Mouse (Mus musculus): Measurements from ENCODE around the gene Atp11b. TPM values are rescaled to one million over a fixed set of nuclear protein-coding genes. Genes with fewer than 3 reads are reported as not detected.

The Atp11b gene
- 10 to 100 TPM; 16.4 to 17.1 TPM for total RNA-seq (2021)
- long read RNA-seq, experiment 1, partial matches to known transcripts, result 0 of 7 reads
- long read RNA-seq, experiment 1, other reads (novel, unspliced or antisense), result 7 of 7 reads
- long read RNA-seq, experiment 2, full-length matches to known transcripts, result 4 of 11 reads
- long read RNA-seq, experiment 2, partial matches to known transcripts, result 1 of 11 reads
- long read RNA-seq, experiment 2, other reads (novel, unspliced or antisense), result 6 of 11 reads

DNA sequence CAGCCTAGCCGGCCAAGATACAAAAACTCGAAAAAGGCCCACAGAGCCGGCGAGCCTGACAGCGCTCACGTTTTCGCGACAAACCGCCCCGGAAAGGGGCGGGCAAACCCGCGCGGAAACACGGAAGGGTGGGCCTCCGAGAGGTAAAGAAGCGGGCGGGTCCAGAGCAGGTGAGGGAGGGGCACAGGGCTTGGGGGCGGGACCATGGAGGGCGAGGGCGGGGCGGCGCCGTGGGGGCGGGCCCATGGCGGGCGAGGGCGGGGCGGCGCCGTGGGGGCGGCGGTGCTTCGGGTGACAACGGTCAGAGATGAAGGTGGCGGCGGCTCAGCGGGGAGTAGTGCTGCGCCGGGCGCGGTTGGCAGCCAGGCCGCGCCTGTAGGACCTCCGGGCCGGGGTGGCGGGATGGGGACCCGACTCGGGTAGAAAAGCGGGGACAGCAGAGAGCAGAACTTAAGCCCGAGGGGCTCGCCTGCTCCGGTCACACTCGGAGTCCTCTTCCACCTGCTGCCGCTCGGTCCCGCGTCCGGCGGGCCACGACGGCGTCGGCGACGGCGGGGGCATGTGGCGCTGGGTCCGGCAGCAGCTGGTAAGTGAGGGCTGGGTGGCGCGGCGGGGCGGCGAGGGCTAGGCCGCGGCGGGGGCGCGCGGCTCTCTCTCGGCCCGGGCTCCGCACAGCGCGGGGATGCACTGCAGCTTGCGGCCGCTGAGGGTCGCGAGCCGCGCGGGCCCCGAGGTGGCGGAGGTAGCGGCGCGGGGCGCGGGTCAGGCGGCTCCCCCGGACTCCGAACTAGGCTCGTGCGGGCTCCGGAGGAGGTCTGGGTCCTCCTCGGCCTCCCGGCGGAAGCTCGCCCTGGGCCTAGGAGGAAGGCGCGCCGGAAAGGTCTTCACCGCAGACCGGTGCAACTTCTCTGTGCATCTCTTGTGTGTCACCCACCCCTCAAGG is at the start of gene Atp11b:
TSS of gene Atp11b (plus strand) at position 282 of the 943 bp plus-strand sequence.
- intact Hi-C loops (cut with DNase I), result loop anchor here (5.0 kb wide), 2 partner anchors 178 to 308 kb away; no protein-coding TSS in a partner anchor
- peak; percentile 64 to 69 for DNase-seq

DNA sequence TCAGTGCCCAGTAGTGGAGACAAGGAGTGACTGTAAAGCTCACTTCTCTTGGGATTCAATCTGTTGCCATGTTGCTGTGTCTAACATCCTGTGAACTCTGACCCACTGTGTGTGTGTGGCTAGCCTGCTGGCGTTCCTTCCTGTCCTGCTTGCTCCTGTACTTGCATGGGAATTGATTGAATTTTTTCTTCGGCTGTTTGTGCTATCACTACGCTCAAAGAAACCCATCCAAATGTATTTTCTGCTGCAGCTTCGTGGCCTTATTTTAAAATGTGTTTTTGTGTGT is 49.6 kb upstream of the Atp11b start:
- intact Hi-C loops (cut with DNase I), result no loop called here
- DNase-seq, result no peak

DNA sequence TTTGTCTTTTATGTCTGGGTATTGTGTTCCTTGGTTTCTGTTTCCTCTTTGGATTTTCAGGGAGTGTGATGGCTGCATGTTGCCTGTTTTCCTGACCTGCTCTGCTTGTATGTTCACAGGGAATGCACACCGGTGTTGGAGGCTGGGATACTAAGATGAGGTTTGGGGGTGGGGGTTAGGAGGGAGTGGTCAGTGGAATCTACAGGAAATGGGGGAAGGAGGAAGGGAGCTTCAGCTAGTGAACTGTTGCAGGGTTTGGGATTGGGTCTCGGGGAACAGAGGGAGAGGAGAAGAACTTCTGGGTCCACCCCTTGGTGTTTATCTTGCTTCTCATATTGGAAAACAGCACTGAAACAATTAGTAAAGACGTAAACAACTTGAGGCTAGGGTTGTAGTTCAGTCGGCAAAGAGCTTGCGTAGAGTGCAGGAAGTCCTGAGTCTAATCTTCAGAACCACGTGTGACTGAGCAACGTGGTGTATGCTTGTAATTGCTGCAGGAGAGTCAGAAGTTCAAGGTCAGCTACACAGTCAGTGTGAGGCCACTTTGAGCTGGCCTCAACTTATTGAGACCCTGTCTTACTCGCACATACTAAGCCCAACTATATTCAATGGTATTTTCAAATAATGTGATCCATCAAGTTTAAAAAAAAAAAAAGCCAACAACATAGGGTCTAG is 34.2 kb upstream of the Atp11b start:
- intact Hi-C loops (cut with DNase I), result no loop called here
- DNase-seq, result no peak

GRCm38 (mm10) chr3:35720801-35721200 is 33.1 kb upstream of the Atp11b start:
- DNase-seq, result no peak
- intact Hi-C loops (cut with DNase I), result no loop called here

DNA sequence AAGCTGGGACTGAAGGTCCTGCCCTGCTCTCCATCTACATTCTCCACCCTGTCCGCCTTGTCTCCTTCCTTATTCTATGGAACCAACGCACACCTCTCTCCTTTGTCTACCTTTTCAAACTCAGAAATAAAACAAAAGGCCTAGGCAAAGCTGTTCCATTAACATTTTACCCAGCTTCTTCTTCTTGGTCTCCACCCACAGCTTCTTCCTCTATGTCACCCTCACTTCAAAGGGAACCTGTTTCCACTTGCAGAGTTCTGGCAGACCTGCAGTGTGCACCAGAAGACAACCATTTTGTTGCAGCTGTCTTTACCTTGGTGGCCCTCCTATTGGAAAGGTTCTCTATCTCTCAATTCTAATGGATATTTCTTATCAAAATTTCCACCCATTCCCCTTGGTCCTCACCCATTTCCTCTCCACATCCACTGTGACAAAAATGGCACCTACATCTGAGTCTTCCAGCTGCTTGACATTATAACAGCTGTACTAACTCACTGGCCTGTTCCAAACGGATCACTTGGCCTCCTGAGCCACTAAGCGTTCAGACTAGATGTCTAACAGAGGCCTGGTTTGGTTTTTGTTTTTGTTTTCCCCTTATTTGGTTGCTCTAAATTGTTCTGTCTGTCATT is 32.0 kb upstream of the Atp11b start:
- DNase-seq, result no peak
- intact Hi-C loops (cut with DNase I), result no loop called here

DNA sequence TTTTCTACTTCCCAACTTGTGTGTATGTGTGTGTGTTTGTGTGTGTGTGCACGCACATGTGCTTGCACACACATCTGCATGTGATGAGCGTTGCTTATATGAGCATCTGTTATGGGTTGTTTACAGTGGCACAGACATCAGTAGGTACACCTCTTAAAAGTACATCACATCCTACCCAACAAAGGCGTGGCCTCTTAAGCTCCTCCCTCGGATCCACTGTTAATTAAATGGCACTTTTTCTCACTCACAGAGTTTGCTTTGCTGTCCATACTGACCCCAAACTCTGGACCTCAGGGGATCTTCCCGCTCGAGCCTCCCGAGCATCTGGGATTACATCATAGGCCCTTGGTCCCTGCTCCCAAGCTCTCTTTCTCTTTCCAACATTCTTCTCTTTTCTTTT is 31.1 kb upstream of the Atp11b start:
- DNase-seq, result no peak
- intact Hi-C loops (cut with DNase I), result no loop called here

- no peak for DNase-seq
- intact Hi-C loops (cut with DNase I), result no loop called here
These were observed 30.2 kb upstream of the Atp11b start for GRCm38 (mm10) chr3:35723586-35724322.

DNA sequence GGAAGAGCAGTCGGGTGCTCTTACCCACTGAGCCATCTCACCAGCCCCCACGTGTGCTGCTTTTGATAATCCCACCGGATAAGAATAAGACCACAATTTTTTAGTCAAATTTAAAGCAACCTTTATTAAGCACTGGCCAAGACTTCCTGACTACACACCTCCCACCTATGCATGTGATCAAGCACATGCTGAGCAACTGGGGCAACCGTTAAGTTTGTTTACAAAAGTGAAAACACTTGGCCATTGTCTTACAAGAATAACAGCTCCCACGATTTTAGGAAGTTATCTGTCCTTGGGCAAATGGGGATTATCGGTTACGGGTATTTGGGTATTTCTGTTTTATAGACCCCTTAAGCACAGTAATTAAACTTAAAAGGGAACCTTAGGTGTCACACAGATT is 28.8 kb upstream of the Atp11b start:
- intact Hi-C loops (cut with DNase I), result no loop called here
- DNase-seq, result no peak

DNA sequence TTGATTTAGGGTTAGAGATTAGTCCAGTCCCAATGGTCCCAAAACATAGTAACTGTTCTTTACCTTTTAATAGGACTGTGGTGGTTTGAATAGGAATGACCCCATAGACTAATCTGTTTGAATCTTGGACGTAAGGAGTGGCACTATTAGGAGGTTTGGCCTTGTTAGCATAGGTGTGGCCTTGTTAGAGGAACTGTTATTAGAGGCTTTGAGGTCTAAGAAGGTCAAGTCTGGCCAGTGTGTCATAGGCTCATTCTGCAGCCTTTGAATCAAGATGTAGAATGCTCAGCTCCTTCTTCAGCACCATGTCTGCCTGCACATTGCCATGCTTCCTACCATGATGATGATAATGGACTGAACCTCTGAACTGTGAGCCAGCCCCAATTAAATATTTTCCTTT is 27.0 kb upstream of the Atp11b start:
- intact Hi-C loops (cut with DNase I), result no loop called here
- DNase-seq, result no peak

DNA sequence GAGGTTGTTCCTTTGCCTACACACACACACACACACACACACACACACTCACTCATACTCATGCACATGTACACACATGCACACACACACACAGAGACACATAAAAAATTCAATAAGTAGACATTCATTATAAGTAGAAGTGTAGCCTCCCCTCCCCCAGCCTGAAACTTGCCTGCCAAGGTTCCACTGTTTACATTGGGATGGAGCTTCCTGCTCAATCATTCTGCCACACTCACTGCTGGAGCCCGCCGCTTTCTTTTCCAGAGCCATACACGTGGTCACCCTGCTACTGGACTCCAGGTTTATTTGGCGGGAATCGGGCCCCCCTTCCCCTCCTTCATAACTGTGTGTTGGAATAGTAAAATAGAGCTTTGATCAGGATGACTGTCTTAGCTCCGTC is 24.4 kb upstream of the Atp11b start:
- DNase-seq, result no peak
- intact Hi-C loops (cut with DNase I), result no loop called here

DNA sequence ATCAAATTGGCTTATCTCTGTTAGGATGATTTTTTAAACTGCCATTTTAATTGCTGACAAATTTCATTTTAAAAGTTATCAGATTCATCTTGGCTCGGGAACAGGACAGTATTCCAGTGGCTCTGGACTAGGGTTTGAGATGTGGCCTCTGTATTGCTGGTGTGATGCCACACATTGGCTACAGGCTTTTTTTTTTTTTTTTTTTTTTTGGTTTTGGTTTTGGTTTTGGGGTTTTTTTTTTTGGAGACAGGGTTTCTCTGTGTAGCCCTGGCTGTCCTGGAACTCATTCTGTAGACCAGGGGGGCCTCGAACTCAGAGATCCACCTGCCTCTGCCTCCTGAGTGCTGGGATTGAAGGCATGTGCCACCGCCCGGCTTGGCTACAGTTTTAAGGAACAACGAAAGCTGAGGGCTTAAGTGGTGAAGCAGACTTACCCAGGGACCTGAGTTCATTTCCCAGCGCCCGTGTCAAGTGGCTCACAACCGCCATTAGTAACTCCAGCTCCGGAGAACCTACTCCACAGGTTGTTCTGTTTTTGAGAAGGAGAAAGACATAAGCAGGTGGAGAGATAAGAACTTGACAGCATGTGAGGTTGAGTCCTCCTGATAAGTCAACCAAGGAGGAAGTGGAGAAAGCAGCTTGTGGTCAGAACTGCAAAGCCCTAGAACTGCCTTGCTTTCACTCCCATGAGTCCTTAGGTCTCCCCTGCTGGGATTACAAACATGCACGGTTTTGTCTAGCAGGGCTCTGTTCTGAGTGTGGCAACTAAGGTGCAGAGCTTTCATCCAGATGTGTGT is 21.7 kb upstream of the Atp11b start:
- DNase-seq, result no peak
- intact Hi-C loops (cut with DNase I), result no loop called here

DNA sequence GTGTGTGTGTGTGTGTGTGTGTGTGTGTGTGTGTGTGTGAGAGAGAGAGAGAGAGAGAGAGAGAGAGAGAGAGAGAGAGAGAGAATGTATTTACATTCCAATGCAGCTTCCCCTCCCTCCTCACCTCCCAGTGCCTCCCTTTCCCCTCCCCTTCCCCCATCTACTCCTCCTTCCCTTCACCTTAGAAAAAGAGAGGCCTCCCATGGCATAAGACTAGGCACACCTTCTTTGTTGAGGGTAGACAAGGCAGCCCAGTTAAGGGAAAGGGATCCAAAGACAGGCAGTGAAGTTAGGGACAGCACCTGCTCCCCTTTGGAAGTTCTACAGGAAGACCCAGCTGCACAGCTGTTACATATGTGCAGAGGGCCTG is 21.1 kb upstream of the Atp11b start:
- DNase-seq, result no peak
- intact Hi-C loops (cut with DNase I), result no loop called here

GRCm38 (mm10) chr3:35734509-35734908 is 19.4 kb upstream of the Atp11b start:
- intact Hi-C loops (cut with DNase I), result no loop called here
- no peak for DNase-seq

- DNase-seq, result no peak
- intact Hi-C loops (cut with DNase I), result no loop called here
These were observed 15.8 kb upstream of the Atp11b start for GRCm38 (mm10) chr3:35738071-35738470.

- intact Hi-C loops (cut with DNase I), result no loop called here
- DNase-seq, result no peak
These were observed 8.9 kb upstream of the Atp11b start for GRCm38 (mm10) chr3:35745010-35745409.

- intact Hi-C loops (cut with DNase I), result no loop called here
- no peak for DNase-seq
These were observed 7.0 kb upstream of the Atp11b start for GRCm38 (mm10) chr3:35746840-35747456.

- intact Hi-C loops (cut with DNase I), result loop anchor here (5.0 kb wide), 2 partner anchors 182 to 312 kb away; no protein-coding TSS in a partner anchor
- no peak for DNase-seq
These were observed 3.6 kb upstream of the Atp11b start for GRCm38 (mm10) chr3:35750286-35750685.

DNA sequence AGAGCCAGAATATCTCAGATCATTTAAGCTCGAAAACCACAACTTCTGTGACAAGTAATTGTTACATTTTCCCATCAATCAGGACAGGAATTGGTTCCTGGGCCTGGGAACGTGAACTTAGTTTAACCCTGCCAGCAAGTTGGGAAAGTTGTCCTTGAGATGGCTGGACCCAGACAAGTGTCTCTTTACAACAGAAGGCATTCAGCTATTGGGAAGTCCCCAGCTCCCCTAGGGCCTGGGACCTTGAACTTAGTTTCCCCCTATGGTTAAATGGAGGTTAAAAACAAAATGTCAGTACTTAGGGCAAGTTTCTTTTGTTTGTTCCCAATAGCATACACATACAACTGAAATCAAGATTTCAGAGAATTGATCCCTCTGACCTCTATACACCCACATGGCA is 2.2 kb upstream of the Atp11b start:
- DNase-seq, result no peak
- intact Hi-C loops (cut with DNase I), result loop anchor here (5.0 kb wide), 2 partner anchors 181 to 311 kb away; no protein-coding TSS in a partner anchor

GRCm38 (mm10) chr3:35762735-35763134 is 8.8 kb downstream of the Atp11b start:
- no peak for DNase-seq
- intact Hi-C loops (cut with DNase I), result no loop called here
